Mouse (Mus musculus): ENCODE data around the gene Tcp11l2.

Tcp11l2 gene

DNA sequence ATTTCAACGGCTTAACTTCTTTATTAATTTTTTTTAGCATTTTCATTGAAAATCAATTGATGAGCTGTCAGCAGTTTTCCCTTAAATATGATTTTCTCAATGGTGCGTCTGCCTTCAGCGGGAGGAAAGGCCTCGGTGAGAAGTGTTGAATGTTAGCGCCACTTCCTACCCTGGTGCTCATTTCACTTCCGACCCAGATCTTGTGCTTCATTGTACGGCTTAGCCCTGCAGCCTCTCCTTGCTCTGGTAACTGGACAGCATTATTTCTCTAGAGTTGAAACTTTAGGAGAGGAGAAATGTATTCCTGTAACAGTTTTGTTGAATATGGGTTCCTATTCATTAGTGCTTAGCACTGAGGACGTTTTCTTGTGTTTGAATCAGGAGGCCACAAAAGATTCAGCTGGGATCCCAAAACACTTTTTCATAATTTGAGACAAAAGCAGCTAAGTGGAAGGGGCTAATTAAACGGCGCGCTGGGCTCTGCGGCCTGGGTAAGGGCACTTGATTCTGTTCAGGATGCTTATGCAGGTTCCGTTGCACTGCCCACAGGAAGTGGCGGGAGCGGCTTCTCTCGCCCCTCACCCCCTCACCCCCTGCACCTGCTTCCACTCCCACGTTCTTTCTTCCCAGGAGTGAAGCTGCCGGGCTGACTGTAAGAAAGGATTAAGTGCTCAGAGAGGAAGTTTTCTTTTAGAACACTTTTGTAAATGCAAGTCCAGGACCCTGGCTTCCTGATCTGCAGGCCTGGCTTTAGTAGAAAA lies 81.8 kb downstream of the Tcp11l2 start:
- peak; percentile 32 for DNase-seq

DNA sequence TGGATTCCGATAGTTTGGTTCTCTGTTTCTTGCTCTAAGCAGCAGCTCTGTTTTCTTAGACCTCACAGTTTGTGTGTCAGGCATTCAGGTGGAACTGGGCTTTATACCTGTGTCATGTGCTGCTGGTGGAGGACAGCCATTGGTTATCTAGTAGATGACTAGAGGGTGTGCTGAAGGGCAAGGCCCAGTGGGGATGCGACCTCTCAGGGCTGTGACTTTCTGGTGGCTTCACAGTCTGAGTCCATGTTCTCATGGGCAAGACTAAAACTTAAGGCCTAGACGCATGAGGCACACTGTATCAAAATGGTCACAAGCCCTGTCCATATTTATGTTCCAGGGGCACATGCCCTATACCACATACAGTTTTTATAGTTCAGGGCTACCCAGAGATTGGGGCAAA lies 82.9 kb downstream of the Tcp11l2 start:
- DNase-seq = no peak

DNA sequence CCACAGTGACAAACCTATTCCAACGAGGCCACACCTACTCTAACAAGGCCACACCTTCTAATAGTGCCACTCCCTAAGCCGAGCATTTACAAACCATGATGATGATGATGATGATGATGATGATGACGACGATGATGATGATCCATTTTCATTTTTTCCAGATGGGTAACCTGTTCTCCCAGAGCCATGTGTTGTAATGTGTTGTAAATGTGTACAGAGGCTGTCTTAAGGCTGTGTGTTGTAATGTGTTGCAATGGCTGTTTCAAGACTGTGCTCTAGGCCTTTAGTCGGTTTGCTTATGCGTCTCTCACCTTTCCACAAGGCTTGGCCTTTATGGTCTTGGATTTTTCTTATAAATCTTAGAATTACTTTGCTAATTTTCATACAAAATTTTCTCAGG lies 85.7 kb downstream of the Tcp11l2 start:
- DNase-seq = no peak

Data from thymus, postnatal 25 days (tissue).